Mouse (Mus musculus) sigmoid colon, adult 10 weeks (tissue): ENCODE measurements around the gene Olfr313. TPM values are rescaled to one million over a fixed set of nuclear protein-coding genes. Genes with fewer than 3 reads are reported as not detected.

ENCODE experiments used
- polyA plus RNA-seq: library from polyadenylated mRNA; stranded (reverse); fragments of 350-450 nt; fragmentation: Illumina TruSeq; extraction: RNeasy Lipid Tissue Mini Kit (QIAGEN cat#74804); gene quantifications from one replicate; pipeline ENCODE4 v1.2.3, GENCODE M21; 2014; ENCODE audit warnings: low read depth, low replicate concordance

Gene Olfr313
- not detected for polyA plus RNA-seq

DNA sequence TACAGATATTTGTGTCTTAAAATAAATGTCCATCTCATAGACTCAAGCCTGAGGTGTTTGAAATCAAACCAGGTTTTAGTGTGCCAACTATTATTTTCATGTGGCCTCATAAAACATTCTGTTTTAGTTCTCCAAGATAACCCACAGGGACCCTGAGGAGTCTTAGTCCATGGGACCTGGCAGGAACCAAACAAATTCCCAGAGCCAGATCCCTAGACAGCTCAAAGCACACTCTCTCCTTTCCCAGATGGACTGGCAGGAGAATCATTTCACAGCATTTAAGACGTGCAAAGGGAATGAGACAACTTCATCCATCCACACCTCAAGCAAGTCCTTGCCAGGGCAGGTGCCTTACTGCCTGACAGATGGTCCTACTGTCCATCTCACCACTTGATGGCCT, at the start of gene Olfr313:
Gene Olfr313 (plus strand): TSS at position 301 of the 400 bp plus-strand sequence.

DNA sequence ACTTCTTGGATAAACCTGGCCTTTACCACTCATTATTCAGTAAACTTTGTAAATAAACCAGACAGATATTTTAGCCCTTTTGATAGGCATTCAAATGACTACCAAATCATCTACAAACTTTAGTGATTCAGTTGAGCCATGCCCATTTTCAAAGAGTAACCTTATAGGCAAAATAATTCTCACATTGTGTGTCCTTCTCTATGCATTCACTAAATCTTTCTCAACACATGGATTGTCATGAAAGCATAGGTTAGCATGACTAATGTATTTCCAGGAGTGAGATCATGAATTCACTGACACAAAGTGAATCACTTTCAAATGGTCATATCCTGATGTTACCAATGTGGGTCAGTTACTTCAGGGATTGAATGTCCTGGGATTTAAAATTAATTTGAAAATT, 41.9 kb upstream of the Olfr313 start, which contains the start of gene Olfr315:
Gene Olfr315 (plus strand): TSS at position 301 of the 400 bp plus-strand sequence.

DNA sequence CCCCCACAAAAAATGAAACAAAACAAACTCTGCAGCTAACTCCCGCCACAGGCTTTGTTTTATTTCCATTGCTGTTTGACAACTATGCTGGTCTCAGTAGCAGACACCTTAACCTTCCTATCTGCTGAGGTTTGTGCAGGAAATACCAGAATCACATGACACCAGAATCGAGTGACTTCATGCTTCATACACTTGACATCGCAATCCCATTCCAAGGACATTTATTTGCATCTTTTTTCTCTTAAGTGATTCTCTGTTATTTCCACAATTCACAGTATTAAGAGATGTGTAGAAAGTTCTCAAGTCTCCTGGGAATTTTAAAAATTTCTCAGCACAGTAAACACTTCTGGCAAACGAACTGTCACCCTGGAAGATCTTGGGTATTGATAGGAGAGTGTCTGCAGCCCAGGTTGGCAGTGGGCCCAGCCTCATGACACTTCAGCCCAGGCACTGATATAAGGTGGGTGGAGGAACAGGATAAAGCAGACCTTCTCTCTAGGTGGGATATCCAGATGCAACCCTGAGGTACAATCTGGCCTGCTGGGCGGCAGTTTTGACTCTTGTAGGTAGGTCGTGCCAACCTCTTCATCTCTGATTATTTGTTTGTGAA, 32.2 kb upstream of the Olfr313 start, which contains the start of gene Olfr314:
Gene Olfr314 (plus strand): TSS at position 473 of the 610 bp plus-strand sequence.

GRCm38 (mm10) chr11:58801558-58802228, 13.1 kb upstream of the Olfr313 start, which contains the start of gene Fam183b:
Fam183b (minus strand) TSS chr11:58801960.

DNA sequence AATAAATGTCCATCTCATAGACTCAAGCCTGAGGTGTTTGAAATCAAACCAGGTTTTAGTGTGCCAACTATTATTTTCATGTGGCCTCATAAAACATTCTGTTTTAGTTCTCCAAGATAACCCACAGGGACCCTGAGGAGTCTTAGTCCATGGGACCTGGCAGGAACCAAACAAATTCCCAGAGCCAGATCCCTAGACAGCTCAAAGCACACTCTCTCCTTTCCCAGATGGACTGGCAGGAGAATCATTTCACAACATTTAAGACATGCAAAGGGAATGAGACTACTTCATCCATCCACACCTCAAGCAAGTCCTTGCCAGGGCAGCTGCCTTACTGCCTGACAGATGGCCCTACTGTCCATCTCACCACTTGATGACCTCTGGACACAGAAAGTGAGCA, 14.1 kb downstream of the Olfr313 start, which contains the start of gene Olfr312:
Gene Olfr312 (plus strand): TSS at position 301 of the 400 bp plus-strand sequence.

DNA sequence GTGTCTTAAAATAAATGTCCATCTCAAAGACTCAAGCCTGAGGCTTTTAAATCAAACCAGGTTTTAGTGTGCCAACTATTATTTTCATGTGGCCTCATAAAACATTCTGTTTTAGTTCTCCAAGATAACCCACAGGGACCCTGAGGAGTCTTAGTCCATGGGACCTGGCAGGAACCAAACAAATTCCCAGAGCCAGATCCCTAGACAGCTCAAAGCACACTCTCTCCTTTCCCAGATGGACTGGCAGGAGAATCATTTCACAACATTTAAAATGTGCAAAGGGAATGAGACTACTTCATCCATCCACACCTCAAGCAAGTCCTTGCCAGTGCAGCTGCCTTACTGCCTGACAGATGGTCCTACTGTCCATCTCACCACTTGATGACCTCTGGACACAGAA, 24.2 kb downstream of the Olfr313 start, which contains the start of gene Olfr311:
Gene Olfr311 (plus strand): TSS at position 301 of the 400 bp plus-strand sequence.

DNA sequence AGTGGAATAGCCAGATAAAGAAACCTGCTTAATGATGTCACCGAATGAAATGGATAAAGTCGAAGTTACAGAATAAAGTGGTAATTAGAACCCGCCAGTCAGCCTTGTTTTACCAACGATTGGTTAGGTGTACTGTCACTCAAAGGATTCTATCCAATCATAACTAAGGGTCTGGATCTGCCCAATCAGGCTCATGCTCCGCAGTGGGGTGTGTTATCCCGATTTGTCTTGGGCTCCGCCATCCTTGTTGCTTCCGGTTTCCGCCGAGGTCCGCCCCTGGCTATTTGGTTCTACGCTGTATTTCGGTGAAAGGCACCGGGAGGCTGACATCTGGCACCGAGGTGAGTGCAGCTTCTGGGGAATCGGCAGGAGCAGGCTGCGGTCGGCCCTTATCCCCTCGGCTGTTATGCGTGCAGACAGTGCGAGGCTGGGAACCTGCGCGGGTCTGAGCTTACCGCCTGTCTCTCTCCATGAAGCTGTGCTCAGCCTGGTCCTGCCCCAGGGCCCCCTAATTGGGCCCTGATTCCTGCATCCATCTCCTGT, 32.2 kb downstream of the Olfr313 start, which contains the start of gene Gm12258:
Gene Gm12258 (plus strand): TSS at position 240 of the 543 bp plus-strand sequence.

DNA sequence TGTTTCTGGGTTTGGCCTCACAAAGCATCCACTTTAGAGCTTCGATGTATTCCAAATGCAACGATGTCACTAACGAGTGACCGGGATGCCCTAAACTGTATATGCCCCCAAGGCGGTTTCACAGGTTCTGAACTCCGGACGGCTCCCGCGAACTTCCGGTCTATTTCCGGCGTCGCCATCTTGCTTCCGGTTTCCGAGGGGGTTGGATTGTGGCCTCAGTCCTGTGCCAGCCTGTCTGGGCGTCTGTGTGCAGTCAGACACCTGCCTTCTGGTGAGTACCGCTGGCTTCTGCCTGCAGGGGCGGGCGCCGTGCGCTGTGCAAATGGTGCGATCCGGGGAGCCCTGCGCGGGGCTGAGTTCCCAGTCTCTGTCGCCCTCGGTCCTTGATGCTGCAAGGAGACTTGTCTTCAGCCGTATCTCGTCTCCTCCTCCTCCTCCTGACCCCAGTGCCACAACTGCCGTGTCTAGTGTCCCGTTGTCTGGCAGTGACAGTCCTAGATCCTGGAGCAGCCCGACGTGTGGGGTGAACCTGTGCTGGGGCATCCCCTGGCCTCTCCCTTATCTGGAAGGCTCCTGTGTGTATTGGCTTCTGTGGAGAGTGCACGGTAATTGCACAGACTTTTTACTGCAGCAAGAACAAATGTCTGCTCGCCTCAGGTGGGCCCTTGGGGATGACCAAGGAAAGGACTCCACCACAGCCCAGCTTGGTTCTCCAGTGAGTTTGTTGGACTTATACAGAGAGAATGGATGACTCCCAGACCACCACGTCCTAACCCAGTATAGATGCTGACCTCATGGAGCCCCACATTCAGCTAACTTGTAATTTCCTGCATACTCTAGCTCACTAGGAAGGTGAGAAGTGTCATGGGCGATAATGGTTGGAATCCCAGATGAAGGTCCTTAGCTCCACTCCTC, 52.5 kb downstream of the Olfr313 start, which contains the start of gene 2810021J22Rik:
Gene 2810021J22Rik (plus strand): TSS at position 178 of the 915 bp plus-strand sequence.

Other genes with a start within 250 kb of the Olfr313 start
- gene Olfr224, start 244.4 kb upstream of the Olfr313 start, polyA plus RNA-seq, result not detected
- gene Olfr325, start 237.3 kb upstream of the Olfr313 start, polyA plus RNA-seq, result not detected
- gene Olfr324, start 219.9 kb upstream of the Olfr313 start, polyA plus RNA-seq, result not detected
- 45.8 TPM for gene 2210407C18Rik, start 198.9 kb upstream of the Olfr313 start, polyA plus RNA-seq
- gene Olfr323, start 184.5 kb upstream of the Olfr313 start, polyA plus RNA-seq, result not detected
- gene Trim58, start 174.5 kb upstream of the Olfr313 start, polyA plus RNA-seq, result not detected
- gene Olfr322, start 156.2 kb upstream of the Olfr313 start, polyA plus RNA-seq, result not detected
- not detected for gene Olfr320, start 133.9 kb upstream of the Olfr313 start, polyA plus RNA-seq
- gene Olfr319, start 115.8 kb upstream of the Olfr313 start, polyA plus RNA-seq, result not detected
- not detected for gene Olfr318, start 91.0 kb upstream of the Olfr313 start, polyA plus RNA-seq
- gene Olfr317, start 75.8 kb upstream of the Olfr313 start, polyA plus RNA-seq, result not detected
- gene Olfr316, start 62.3 kb upstream of the Olfr313 start, polyA plus RNA-seq, result not detected
- not detected for gene Olfr315, start 41.8 kb upstream of the Olfr313 start, polyA plus RNA-seq
- gene Olfr314, start 32.0 kb upstream of the Olfr313 start, polyA plus RNA-seq, result not detected
- not detected for gene Fam183b, start 13.0 kb upstream of the Olfr313 start, polyA plus RNA-seq
- gene Olfr312, start 14.2 kb downstream of the Olfr313 start, polyA plus RNA-seq, result not detected
- gene Olfr311, start 24.3 kb downstream of the Olfr313 start, polyA plus RNA-seq, result not detected
- 12.9 TPM for gene Gm12258, start 32.2 kb downstream of the Olfr313 start, polyA plus RNA-seq
- gene 2810021J22Rik, start 52.2 kb downstream of the Olfr313 start, polyA plus RNA-seq, result 8.3 TPM
- 3.9 TPM for gene Zfp39, start 89.2 kb downstream of the Olfr313 start, polyA plus RNA-seq
- not detected for gene Btnl10, start 102.9 kb downstream of the Olfr313 start, polyA plus RNA-seq
- gene Rnf187, start 123.9 kb downstream of the Olfr313 start, polyA plus RNA-seq, result 6.2 TPM
- gene Hist3h2ba, start 133.9 kb downstream of the Olfr313 start, polyA plus RNA-seq, result not detected
- 18.4 TPM for gene Hist3h2a, start 139.7 kb downstream of the Olfr313 start, polyA plus RNA-seq
- 0.41 TPM for gene Trim17, start 139.7 kb downstream of the Olfr313 start, polyA plus RNA-seq
- 2.8 TPM for gene Trim11, start 163.1 kb downstream of the Olfr313 start, polyA plus RNA-seq